21 mouse cellular contexts compared by ENCODE assay signal in genomic region chr4:152628111-152628510, GRCm38 (mm10).
DNase-seq lines count a peak whose midpoint lies in the region; ATAC-seq and TF ChIP-seq lines count a peak whose summit lies in the region.
"Had no signal": no experiment of that assay in that cellular context is flagged by ENCODE, and none has a peak within 500 bp of the region (broad histone marks: within the 10 kb centered on the region; RNA-seq: fewer than 3 reads in every experiment).

No protein-coding gene starts in this region.

- TF ChIP-seq CTCF in forebrain, postnatal 0 days (IDR thresholded peaks at IDR 0.05; ENCODE audit: low read depth) = no peak

- DNase-seq in left cerebral cortex, postnatal 14 days (ENCODE audit: low spot score in 2 of 2) = peak; percentile 46 to 55
- no peak for DNase-seq in left cerebral cortex, postnatal 4 days
- DNase-seq in brain, embryonic 18.5 days (ENCODE audit: low read depth, low spot score) = peak; percentile 51
- DNase-seq in forebrain, postnatal 0 days = peak; percentile 78
- peak; percentile 64 to 83 for DNase-seq in layer of hippocampus, postnatal 14 days (ENCODE audit: low spot score in 2 of 2)
- no peak for DNase-seq in gastrocnemius, postnatal 36 days
- no peak for DNase-seq in cerebellum, adult 9-10 months
- DNase-seq: adrenal gland, postnatal 10 days; cerebellum, adult 9-11 months; gastrocnemius, postnatal 25 days; heart, postnatal 14 days; kidney, adult 2 months; kidney, postnatal 4 days; lung, postnatal 14 days; midbrain, embryonic 14.5 days; thymus, postnatal 4 days had no signal

- no peaks in the 10 kb centered on the region for H3K27me3 ChIP-seq in forebrain, postnatal 0 days (ENCODE audit: insufficient read depth, low read length)
- H3K27me3 ChIP-seq: embryonic facial prominence, embryonic 15.5 days; hindbrain, embryonic 15.5 days had no signal

- no peak overlapping the region for H3K4me2 ChIP-seq in forebrain, postnatal 0 days (ENCODE audit: low read depth)
- H3K4me2 ChIP-seq: embryonic facial prominence, embryonic 15.5 days; hindbrain, embryonic 15.5 days had no signal

- 0 out of 2 replicates have a peak, but pooled peaks have one; percentile 14 for ATAC-seq in forebrain, postnatal 0 days

- WGBS in forebrain, postnatal 0 days = 68% methylated on average over 4 of the region's 4 CpGs

- no peaks in the 10 kb centered on the region for H3K36me3 ChIP-seq in forebrain, postnatal 0 days (ENCODE audit: insufficient read depth)
- H3K36me3 ChIP-seq: embryonic facial prominence, embryonic 15.5 days; G1E; heart, embryonic 10.5 days; hindbrain, embryonic 15.5 days had no signal

- no peak overlapping the region; the same call in 1 of the 2 replicates for H3K27ac ChIP-seq in forebrain, postnatal 0 days (ENCODE audit: low read depth, low read length)
- H3K27ac ChIP-seq: embryonic facial prominence, embryonic 15.5 days; heart, embryonic 10.5 days; hindbrain, embryonic 15.5 days; liver, embryonic 14.5 days had no signal

- H3K4me3 ChIP-seq in forebrain, postnatal 0 days (ENCODE audit: low read depth, low read length) = no peak overlapping the region
- H3K4me3 ChIP-seq: embryonic facial prominence, embryonic 15.5 days; heart, embryonic 10.5 days; hindbrain, embryonic 15.5 days had no signal

- no peaks in the 10 kb centered on the region for H3K9me3 ChIP-seq in forebrain, postnatal 0 days (ENCODE audit: low read length)
- H3K9me3 ChIP-seq: embryonic facial prominence, embryonic 15.5 days; heart, embryonic 10.5 days; hindbrain, embryonic 15.5 days had no signal

- H3K4me1 ChIP-seq in forebrain, postnatal 0 days (ENCODE audit: insufficient read depth) = peaks cover 24% of the 10 kb centered on the region; the same call in 1 of the 2 replicates

- no peak overlapping the region for H3K9ac ChIP-seq in forebrain, postnatal 0 days
- H3K9ac ChIP-seq: embryonic facial prominence, embryonic 15.5 days; hindbrain, embryonic 15.5 days; liver, embryonic 14.5 days had no signal

- intact Hi-C loops in left cerebral cortex, postnatal 14 days (cut with DNase I) = loop anchor here (2.0 to 10.0 kb wide), 5 partner anchors 96 to 854 kb away; partner anchors contain the start of gene Ajap1
- intact Hi-C loops in left cerebral cortex, postnatal 4 days (cut with DNase I) = loop anchor here (10.0 kb wide), 1 partner anchor 387 kb away; no protein-coding TSS in a partner anchor
- intact Hi-C loops in gastrocnemius, postnatal 36 days (cut with DNase I) = loop anchor here (5.0 kb wide), 1 partner anchor 96 kb away; no protein-coding TSS in a partner anchor

Comparison
In these comparisons a context has a peak if more than half of its experiments do, and no peak if none do; other contexts are left out.
1. DNase-seq: peak in left cerebral cortex, postnatal 14 days (2 of 2), brain, embryonic 18.5 days (single experiment), forebrain, postnatal 0 days (single experiment) and layer of hippocampus, postnatal 14 days (2 of 2); none in left cerebral cortex, postnatal 4 days (single experiment), gastrocnemius, postnatal 36 days (0 of 2) and cerebellum, adult 9-10 months (single experiment).